Mouse (Mus musculus) c-Kit-positive CD71-positive TER-119-positive erythroid progenitor cells, embryonic 14.5 days (primary cell): ENCODE results near the gene Fosl2.
A peak's percentile ranks its signal among the peaks of the same experiment; 100 is the strongest.

Experiments
- DNase-seq: peaks from one replicate; pipeline ENCODE4 v3.0.0-alpha.2; 2013; ENCODE audit warnings: low spot score

Gene Fosl2

GRCm38 (mm10) chr5:32135336-32136206 is at the start of gene Fosl2:
TSS of gene Fosl2 (plus strand) at chr5:32135801.
- DNase-seq: peak; percentile 31

DNA sequence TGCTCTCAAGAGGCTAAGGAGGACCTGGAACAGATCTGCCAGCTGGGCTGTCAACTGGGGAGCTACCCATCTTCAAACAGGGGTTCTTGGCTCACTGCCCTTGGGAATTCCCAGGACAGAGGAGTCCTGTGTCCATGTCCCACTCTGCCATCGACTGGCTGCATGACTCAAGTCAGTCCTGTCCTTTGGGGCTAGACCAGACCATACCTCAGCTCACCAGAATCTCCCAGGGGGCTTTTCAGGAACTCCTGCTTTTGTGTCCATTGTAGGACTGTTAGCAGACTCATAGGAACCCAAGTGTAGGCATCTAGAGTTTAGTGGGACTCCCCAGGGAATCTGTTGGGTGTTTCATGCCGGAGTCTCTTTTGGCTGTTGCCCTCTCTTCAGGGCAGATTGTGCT is 49.6 kb upstream of the Fosl2 start:
- no peak for DNase-seq

GRCm38 (mm10) chr5:32086526-32087090 is 49.0 kb upstream of the Fosl2 start:
- no peak for DNase-seq

DNA sequence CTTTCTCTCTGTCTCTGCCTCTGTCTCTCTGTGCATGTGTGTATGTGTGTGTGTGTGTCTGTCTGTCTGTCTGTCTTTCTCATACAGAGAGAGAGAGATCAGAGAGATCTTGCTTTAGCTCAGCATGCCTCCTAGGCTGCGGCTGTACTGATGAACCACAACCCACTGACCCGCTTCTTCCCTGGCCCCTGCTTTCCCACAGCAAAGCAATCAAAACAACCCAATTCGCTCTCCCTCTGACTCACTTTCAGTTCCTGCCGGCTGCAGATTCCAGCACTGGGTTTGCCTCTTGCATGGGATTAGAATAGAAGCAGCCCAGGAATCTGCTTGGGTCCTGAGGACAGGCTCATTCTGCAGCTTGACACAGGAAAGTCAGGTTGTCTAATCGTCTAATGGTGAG is 46.1 kb upstream of the Fosl2 start:
- DNase-seq: no peak

GRCm38 (mm10) chr5:32092281-32092680 is 43.3 kb upstream of the Fosl2 start:
- no peak for DNase-seq

DNA sequence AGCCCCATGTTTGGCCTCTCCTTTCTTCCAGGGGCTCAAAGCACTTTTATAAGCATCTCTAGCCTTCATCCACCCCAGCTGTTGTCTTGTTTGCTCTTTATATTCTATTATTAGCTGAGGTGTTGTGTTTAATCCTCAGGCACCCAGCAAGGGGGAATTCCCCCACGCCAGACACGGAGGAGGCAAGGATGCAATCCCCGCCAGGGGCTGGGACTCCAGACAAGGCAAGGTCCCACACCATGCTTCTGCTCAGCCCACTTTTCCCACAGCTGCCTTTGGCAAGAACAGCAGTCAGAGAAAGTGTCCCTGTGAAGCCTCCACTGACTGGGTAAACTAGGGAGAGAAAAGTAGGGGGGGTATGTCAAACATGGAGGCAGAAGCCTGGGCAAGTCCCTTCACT is 36.9 kb upstream of the Fosl2 start:
- no peak for DNase-seq

- DNase-seq: no peak
Measured at GRCm38 (mm10) chr5:32102484-32102883, 33.1 kb upstream of the Fosl2 start.

DNA sequence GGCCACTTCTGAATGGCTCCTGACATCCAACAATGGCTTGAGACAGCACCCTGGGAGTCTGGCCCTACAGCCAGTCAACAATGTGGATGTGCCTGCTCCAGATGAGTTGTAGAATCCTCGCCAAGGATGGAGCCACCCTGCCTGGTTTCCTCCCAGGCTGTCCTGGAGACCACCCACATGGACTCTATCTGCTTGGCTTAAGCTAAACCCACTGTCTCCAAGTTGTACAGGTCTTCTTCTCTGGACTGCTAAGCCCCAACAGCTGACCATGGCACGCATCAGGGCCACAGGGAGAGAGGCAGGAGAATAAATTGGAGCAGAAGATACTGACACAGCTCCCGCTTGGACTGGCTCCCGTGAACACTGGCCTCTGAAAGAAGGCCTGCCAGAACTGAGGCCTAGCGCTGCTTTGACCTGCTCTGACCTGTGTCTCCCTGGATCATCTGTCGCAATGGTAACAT is 32.6 kb upstream of the Fosl2 start:
- DNase-seq: no peak

- no peak for DNase-seq
Measured at GRCm38 (mm10) chr5:32103545-32103944, 32.1 kb upstream of the Fosl2 start.

- DNase-seq: no peak
Measured at GRCm38 (mm10) chr5:32104119-32104990, 31.2 kb upstream of the Fosl2 start.

DNA sequence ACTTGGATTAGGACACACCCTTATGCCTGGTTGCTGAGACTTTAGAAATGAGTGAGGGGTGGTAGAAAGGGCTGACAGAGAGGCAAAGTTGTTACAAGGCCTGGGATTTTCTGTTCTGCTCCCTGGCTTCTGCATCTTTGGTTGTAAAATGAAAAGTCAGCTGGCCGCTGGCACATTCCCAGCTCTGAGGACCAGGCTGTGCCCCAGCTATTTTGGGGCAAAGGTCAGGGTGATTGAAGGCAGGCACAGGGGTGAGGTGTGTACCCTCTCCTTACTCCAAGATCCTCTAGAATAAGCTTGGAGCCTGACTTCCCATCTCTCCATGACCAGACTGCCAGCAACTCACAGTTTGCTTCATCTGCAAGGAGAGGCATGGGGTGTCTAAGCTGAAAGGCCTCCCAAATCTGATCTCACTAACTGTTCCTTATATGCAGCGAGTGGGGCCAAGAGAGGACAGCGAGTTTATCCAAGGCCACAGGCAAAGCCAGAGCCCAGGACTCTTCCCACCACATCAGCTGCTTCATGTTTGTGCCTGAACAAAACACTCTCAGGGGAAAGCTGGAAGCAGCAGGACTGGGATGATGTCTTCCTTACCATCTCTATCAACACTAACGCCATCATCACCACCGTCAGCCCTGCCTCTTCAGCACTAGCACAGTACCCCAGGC is 29.0 kb upstream of the Fosl2 start:
- no peak for DNase-seq

DNA sequence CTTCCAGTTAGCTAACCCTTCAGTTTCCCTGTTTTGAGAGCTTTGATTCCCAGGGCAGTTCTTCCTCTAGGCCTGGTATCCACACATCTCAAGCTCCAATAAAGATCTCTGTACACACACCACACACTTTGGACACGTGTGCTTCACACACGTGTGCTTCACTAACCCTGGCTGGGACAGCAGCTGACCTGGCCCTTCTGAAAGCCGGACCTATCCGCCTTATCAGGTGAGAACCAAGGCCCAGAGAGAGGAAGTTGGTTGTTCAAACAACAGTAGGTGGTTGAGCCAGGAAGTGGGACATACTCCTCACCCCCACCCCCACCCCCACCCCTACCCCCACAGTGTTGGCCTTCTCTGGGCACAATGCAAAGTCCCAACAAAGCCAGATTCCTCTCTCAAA is 24.9 kb upstream of the Fosl2 start:
- DNase-seq: no peak

GRCm38 (mm10) chr5:32112206-32112916 is 23.2 kb upstream of the Fosl2 start:
- DNase-seq: no peak

DNA sequence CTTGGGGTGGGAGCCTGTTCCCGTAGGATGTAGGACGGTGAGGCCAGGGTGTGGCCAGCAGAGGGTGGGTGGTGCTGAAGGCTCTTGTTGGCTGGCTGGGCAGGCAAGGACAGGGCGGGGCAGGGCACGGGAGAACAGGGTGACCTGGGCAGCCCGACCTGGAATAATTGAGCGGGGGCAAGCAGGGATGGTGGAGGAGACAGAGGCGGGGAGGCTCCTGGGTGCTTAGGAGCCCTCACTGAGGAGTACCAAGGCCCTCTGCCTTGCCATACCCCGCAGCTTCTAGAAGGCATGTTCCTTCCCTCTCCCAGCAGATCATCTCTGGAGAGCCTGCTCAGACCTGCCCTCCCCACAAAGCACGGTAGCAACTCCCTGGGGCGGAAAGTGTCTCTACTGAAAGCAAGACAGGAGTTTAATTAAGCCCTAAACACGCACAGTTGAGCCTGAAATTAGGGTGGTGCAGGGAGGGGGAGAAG is 14.7 kb upstream of the Fosl2 start:
- no peak for DNase-seq

GRCm38 (mm10) chr5:32121936-32122335 is 13.7 kb upstream of the Fosl2 start:
- no peak for DNase-seq

DNA sequence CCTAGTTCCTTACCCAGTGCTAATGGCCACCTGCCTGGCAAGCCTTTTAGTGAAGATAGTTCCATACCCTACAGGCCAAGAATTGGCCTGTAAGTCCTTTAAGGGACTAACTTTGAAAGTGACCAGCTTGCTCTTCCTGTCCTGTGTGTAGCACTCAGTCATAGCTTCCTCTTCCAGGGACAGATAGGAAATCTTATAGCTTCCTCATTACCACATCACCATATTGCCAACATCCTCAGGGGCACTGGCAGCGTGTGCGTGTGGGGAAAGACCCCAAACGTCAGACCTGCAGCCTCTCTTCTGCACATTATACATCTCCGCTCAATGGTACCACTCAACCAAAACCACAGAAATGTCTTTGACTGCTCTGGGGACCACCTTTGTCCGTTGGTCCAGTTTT is 13.2 kb upstream of the Fosl2 start:
- DNase-seq: no peak

DNA sequence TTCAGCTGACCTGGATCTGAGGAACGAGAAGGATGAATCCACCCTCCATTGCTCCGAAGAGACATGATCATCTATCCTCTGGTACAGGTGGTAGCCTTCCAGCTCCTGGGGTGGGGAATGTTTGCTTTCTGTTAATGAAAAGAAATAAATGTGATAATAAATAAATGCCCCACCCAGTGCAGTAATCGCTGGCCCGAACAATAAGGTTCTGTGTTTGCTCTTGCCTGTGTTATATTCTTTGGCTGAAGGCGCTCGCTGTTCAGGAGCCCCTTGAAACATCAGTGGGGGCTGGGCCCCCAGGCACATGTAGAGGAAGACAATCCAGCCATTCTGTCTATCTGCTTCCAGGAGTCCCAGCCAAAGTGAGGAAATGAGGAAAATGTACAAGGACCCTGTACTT is 10.6 kb upstream of the Fosl2 start:
- DNase-seq: no peak

DNA sequence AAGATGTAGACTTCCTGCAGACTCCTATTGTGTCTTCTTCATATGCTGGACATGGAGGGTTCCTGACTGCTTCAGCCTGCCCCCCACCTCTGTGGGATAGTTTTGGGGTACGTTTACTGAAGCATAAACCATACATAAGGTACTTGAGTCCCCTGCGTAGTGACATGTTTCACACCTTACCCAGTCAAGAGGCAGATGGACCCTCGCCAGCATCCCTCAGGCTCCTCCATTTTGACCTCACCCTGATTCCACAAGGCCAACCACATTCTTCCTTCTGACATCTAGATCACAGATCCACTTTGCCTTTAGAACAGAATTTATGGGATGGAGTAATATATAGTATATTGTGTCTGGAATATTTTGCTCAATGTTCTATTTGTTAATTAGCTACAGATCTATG is 8.4 kb upstream of the Fosl2 start:
- no peak for DNase-seq

DNA sequence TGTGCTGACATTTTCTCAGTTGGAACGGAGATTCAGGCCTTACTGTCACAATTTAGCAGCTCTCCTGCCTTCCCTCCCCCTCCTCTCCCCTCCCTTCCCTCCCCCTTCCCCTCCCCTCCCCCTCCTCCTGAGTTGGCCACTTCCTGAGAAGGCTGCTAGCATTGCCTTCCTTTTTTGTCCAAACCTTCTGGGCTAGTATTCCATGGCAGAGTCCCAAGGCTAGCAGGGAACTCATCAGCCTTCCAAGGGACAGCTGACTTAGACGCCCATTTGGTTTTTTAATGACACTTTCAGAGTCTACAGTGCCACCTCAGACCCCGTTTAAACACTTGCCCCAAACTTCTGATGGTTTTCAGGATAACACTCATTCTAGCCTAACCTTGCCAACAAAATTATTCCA is 7.7 kb upstream of the Fosl2 start:
- DNase-seq: no peak

DNA sequence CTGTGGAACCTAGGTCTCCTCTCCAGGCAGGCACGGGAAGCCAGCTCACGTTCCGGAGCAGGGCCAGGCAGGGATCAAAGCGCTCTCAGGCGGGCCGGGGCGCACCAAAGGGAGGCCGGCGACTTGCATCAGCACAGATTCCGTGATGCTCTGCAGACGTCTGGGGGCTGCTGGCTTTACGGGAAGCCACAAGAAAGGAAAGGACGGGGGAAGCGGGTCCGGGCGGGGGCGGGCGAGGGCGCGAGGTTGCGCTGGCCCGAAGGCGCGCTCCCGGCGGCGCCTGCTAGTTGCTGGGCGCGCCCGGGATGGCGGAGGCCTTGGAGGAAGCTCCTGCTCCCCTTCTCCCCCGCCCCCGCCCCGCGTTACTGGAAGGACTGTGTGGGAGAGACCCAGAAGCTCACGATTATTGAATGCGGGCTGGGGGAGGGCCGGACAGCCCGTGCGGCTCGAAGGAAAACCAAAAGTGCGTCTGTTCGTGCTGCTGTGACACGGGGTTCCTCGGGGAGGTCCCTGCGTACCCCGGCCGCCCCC is 2.6 kb upstream of the Fosl2 start:
- no peak for DNase-seq

- DNase-seq: no peak
Measured at GRCm38 (mm10) chr5:32133549-32134004, 2.0 kb upstream of the Fosl2 start.
